Mouse (Mus musculus) frontal cortex, postnatal 10 days (tissue): Measurements from ENCODE around the gene Pdhx.
A peak's percentile ranks its signal among the peaks of the same experiment; 100 is the strongest.

Source experiments
- DNase-seq, 2 experiments: peaks; one replicate each; pipeline ENCODE4 v3.0.0; 2022; ENCODE audit warnings: low spot score in 2 of 2, mixed read lengths in 1 of 2

Gene Pdhx

DNA sequence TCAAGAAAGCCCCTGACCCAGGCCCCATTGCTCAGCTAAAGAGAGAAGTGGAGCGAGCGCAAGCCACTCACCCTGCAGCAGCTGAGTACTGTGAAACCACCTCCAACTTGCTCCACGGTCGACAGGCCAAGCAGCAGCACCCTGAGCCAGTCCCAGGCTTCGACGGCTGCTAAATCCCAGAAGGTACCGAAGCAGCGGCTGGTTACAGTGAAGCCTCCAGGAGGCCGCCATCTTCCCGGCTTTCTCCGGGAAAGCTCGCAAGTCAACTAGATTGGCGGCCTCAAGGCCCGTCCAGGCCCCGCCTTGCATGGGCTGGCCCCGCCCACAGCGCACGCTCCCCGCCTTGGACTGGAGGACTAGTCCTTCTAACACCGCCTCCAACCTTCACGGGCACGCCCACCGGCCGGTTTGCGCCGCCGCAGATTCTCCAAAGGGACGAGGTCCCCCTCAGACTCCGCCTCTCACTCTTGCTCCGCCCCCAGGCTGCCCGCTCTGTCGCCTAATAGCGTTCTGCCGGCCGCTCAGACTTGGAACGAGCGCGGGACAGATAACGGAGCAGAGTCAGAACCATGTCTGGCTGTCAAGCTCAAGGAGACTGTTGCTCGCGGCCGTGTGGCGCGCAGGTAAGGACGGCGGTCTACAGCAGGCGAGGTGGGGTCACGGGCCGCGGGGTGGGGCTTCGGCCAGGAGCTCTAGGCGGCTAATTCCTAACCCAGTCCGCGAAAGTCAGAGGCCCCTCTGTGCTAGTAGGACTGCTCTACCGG lies at the start of gene Pdhx, which contains the start of gene Apip:
Gene Pdhx (minus strand): TSS at position 295 of the 764 bp plus-strand sequence.
Gene Apip (plus strand): TSS at position 457 of the 764 bp plus-strand sequence.
- DNase-seq, result peak; percentile 100

DNA sequence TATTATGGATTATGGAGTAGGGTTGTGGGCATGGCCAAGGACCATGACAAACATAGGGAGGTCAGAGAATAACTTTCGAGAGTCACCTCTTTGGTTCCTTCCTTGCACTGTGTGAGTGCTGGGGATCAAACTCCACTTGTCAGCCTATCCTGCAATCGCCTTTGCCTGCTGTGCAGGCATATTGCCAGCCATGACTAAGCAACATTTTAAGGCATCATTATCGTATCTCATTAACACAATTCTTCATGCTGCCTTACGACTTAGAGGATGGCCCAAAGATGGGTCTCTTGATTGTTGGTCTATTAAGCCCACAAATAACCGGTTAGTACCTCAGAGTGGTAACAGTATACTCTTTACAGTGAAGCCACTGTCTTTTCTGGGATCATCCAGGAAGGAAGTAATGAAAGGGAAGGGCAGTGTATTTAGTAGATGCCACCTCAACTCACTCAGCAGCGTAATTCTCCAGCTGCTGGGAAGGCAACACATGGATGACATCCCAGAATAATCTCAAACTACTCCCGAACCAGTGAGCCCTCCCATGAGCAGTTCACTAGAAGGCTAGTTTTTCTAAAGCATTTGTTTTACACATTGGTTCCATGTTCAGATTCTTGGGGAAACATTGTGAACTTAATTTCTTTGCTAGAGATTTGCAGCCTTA lies 46.0 kb upstream of the Pdhx start:
- no peak for DNase-seq

DNA sequence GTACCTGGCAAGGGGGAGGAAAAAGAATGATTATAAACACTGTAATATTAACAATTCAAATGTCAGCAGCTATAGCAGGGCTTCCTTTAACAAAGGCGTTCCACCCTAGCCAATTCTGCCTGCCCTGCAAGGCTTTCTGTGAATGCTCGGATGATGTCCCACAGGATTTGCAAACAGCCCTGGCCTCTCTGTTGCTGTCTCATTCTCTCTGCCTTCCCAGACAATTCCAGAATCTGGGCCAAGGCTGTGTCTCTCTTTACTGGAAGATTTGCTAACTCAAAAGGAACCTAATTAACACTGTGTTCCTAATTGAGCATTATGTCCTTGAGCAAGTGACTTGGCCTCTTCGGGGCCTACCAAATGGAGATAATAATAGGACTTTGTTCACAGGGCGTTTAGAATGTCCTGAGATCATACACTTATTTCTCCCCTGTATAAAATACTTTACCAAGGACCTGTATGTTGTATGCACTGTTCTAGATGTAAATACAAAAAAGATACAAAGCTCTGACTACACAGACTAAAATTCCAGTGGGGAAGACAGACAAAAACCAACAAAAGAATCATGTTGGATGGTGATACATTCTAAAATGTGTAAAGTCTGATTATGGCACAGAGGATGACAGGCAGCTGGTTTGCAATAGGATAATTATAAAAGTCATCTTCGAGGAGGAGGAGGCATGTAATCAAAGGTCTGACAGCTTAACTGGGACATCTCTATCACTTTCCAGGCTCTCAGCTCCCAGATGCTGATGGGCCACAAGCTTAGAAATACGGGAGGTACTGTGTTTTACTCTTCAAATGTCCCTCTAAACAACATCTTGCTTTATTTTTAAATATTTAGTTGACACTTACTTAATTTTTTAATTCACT lies 45.2 kb upstream of the Pdhx start:
- DNase-seq, result no peak

DNA sequence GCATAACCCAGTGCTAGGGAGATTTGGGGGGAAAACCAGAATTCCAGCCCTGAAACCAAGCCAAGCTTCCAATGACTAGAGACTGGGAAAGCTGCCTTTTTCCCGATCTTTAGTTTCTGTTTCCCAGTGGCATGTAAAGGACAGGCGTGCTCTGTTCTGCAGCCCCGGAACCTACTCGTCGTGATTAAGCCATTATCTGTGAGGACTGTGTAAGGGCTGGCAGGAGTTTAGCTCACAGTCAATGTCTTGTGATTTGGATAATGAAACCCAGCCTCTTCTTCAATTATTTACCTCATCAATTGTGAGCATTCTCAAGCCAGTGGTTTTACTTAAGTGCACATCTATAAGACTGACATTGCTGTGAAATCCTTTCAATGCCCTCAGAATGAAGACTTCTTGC lies 43.9 kb upstream of the Pdhx start:
- no peak for DNase-seq

DNA sequence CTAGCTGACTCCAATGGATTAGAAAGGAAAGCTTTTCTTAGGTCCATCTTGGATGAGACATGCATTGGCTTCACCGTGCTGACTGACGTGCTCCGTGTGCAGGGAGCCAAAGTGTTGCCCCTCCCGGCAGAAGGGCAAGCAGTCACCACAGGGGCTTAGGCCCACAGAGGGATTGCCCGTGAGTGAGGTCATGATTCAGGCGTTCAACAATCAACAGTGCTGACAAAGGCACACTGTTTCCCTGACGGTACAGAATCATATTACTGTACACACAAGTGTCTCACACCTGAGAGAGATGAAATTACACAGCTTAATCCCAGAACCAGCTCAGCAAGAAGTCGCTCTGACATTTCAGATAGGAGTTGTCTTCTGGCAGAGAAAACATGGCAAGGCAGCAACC lies 38.4 kb upstream of the Pdhx start:
- no peak for DNase-seq

DNA sequence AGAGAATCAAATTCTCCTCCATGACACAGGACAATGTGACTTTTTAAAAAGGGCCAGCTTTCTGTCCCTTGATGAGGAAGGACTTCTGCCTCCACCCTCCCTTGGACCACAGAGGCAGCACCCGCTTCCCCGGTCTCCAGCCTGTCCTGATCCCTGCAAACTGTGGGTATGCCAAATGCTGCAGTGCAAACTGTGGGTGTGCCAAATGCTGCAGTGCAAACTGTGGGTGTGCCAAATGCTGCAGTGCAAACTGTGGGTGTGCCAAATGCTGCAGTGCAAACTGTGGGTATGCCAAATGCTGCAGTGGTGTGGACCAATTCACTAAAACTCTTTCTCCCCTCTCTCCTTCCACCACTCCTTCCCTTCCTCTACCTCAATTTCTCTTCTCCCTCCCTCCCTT lies 32.9 kb upstream of the Pdhx start:
- DNase-seq, result no peak

DNA sequence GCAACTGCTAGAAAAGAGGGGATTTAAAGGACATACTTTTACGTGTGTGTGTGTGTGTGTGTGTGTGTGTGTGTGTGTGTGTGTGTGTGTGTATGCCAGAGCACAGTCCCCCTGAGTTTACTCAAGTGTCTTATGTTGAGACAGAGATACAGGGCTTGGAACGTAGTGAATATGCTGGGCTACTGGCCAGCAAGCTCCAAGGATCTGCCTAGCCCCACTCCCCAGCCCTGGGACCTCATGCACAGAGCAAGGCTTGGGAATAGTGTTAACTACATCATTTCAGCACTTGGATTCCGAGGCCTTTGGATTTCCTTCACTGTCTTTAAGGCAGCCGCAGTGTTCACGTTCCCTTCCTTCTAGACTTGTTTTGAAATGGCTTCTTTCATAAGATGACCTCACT lies 29.3 kb upstream of the Pdhx start:
- no peak for DNase-seq

DNA sequence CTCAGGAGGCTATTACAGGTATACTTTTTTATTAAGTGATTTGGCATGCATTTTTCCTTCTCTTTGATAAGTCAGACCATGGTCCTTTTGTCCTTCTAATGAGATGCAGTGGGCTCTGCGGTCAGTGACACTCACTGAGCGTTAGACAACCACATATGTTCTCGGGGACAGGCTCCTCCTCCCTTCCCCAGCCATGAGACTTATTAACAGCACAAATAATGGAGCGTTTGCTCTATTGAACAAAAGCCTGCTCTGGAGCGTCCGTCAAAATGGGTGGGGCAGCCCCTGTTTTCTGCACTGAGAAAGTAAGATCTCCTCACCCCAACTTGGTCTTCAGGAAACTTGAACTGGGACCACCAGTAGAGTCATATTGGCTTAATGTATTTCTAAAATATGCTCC lies 16.2 kb upstream of the Pdhx start:
- DNase-seq, result no peak

DNA sequence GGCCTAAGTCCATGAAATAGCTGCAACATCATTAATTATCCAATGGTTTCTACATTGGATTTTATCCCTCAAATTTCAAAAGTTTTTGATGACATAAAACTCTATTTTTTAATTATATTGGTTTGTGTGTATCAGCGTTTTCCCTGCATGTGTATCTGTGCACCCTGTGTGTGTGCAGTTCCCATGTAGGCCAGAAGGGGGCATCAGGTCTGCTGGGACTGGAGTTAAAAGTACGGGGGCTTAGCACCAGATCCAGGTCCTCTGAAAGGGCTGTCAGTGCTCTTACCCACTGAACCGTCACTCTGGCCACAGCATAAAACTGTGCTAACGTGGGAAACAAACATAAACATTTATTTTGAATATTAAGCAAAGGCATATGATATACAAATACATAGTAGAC lies 14.8 kb upstream of the Pdhx start:
- DNase-seq, result no peak

DNA sequence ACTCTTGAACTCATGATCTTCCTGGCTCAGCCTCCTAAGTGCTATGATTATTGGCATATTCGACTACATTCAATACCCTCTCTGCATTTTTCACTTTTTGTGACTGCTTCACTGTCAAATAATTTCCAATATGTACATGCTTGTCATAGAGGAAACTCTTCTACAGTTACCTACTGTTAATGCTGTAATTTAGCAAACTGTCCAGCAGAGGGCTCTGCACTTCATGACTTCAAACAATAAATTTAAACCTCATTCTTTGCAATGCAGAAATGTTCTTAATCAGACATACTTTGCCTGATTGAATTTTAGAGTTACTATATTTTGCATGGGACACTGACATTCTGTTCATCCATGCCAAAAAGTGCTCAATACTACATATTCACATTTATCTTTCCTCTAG lies 13.1 kb upstream of the Pdhx start:
- no peak for DNase-seq

DNA sequence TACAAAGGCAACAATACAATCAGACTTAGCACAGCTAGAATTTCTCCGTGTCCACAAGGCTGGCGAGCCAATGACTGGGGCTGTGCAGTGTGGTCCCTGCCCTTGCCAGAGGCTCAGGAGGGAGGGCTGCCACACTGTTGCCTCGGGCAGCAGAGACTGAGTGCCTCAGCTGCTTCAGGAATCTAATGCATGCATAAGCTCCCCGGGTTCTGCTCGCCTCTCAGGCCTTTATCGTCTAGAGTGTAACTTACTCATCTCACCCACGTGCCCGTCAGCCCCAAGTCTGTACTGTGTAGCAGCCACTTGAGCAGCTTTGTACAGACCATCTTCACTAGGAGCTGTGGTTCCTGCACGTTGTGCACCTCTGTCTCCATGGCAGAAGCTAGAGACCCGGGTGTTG lies 12.3 kb upstream of the Pdhx start:
- DNase-seq, result no peak

DNA sequence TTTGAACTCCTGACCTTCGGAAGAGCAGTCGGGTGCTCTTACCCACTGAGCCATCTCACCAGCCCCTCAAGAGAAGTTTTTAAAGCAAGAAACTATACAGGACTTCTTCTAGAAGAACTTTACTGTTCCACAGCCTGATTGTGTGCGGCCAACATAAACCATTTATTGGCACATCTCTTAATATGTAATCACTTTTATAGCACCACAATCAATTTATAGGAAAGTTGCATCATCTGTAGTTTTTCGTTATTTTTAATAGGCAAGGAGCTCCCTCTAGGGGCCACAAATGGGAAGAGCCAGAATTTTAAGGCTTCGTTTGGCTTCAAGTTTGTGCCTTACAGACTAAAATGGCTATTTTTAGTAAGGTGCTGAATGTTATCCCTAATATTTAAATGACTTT lies 11.1 kb upstream of the Pdhx start:
- DNase-seq, result no peak

DNA sequence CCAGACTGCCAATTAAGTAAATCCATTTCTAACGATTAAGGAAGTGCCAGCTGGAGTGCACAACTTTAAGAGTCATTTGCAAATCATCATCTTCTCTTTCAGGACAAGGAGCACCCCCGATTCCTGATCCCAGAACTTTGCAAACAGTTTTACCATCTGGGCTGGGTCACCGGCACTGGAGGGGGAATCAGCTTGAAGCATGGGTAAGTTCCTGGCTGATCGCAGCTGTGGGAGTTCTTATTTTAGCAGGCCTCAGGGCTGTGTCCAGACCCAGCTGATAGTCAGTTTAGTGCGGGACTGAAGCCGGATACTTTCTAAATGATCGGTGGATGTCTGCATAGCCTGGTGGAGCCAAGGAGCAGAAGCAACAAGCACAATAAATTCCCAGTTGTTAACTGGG lies 9.5 kb upstream of the Pdhx start:
- no peak for DNase-seq

DNA sequence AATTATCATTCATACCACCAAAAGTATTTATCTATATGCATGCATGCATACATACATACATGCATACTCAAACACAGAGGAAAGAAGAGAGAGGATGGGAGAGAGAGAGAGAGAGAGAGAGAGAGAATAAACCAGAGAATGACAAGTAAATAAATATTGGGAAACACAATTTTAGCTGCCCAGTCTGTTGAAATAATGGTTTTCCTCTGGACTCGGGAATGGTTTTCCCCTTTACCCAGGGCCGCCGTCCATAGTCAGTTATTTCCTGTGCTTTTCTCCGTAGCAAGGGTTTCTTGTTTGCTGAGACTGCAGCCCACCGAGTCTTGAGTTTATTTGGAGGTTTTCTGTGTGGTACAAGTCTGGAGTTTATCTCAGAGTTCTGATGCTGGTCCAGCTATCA lies 8.4 kb upstream of the Pdhx start:
- no peak for DNase-seq

DNA sequence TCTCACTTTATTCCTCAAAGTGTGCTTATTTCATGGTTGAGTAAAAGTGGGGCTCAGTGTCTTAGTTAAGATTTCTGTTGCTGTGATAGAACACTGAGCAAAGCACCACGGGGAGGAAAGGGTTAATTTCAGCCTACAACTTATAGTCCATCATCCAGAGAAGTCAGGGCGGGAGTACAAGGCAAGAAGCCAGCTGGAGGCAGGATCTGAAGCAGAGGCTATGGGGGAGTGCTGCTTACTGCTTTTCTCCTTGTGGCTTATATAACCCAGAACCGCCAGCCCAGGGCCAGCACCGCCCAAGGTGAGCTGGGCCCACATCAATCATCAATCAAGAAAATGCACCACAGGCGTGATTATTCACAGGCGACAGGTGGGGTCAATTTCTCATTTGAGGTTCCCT lies 7.8 kb upstream of the Pdhx start:
- DNase-seq, result no peak

DNA sequence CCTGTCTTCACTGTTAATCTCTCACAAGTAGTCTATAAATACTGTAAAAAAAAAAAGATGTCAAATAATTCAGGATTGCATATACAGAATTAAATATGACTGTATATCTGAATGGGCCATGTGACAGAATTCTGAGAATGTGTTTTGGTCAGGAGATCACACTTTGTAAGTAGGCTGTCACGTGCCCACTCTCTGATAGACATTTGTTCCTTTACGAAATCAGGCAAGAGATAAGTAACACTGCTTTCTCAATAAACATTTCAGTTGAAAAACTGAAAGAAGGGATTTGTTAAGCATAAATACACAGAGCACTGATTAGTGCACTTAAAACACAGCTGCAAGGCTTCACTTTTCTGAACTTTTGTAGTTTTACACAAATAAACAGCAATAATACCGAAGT lies 2.7 kb downstream of the Pdhx start:
- DNase-seq, result no peak

DNA sequence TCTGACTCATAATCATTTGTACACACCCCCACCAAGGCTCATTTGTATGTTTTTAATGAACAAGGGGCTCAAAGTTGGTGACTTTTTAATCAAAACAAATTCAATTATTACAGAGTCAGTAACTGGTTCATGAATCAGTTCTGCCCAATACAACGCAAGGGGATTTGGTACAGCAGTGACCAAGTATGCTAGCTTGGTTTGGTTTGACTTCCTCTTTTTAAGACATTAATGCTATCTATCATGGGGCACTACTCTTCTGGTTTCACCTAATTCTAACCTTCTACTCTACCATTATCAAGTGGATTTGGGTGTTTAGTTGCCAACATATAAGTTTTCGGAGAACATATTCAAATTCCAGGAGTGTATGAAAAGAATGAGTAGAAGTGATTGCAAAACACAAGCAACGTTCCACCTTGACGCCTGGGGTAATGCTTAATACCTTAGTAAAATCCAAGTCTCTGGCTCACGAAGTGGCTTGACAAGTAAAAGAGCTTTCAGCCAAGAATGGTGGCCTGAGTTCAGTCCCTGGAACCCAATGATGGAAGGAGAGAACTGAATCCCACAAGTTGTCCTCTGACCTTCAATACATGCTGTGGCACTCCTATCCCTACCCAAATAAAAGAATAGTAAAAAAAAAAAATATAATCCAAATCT lies 3.4 kb downstream of the Pdhx start:
- no peak for DNase-seq

DNA sequence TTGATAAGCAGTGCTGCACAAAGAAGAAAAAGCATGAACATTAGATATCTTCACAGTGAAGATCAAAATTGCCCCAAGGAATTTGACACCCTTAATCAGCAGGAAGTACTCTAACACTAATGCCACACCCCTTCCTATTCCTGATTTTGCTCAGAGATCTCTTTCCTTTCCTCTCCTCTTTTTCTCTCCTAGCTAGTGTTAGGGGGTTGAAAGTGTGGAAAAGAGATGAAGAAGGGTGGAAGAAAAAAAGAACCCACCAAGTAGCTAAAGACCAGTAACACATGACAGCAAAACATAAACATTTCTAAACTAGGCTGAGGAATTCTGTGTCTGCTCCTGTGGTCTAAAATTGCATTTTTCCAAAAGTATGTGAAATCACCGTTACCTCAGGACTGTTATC lies 4.7 kb downstream of the Pdhx start:
- DNase-seq, result no peak

DNA sequence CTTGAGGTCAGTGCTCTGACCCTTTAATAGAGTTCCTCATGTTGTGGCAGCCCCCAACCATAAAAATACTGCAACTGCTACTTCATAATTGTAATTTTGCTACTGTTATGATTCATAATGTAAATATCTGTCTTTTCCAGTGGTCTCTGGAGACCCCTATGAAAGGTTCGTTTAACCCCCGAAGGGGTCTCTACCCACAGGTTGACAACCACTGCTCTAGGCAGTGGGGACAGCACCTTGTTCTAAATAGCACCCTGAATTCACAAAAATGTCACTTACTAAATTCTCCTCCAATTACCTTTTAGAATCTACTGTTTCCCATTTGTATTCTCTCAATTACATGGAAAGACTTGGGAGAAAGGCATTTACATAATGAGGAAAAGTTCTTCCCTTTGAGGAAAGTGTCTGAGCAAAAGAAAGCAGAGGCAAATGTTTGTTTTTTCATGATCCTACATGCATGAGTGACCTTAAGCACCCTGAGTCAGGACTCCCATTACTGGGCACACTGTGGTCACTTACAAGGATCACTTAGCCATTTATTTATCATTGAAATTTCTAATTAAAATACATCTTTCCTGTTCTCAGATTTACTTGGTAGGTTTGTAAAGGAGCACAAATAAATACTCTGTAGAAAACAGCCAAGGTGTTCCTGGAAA lies 5.6 kb downstream of the Pdhx start:
- no peak for DNase-seq

DNA sequence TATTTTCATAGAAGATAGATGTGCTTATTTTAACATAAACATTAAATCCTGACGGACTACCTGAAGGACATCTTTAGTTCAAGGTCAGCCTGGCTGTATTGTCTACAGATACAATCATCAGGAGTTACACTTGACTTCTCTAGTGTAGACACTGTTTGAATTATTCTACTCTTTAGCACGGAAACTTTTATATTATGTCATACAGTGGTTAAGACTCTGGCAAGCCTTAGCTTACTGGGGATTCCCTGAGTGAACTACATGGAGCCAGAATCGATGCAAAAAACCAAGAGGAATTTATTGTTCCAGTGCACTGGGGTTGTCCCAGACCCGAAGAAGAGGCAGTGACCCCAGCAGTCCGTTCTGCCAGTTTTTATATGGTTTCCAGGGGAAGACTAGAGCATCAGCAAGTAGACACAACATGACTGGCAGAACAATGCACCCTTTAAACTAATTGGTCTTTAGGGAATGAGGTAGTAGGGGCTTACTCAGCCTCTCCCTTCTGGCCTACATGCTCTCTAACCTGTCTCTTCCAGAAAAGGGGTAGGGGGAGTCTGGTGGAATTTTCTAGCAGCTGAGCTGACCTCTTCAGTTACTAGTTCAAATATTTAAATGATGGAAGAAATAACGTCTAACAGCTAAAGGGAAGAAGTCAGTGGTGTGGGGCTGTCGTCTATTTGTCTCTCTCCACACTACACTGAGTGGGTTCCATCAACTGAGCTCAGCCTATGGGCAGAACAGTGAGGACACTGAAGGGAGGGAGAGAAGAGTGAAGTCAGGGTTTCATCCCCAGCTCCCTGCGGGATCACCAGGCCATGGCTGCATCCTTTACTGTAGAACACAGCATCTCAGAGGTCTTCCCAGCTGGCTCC lies 6.4 kb downstream of the Pdhx start:
- no peak for DNase-seq

DNA sequence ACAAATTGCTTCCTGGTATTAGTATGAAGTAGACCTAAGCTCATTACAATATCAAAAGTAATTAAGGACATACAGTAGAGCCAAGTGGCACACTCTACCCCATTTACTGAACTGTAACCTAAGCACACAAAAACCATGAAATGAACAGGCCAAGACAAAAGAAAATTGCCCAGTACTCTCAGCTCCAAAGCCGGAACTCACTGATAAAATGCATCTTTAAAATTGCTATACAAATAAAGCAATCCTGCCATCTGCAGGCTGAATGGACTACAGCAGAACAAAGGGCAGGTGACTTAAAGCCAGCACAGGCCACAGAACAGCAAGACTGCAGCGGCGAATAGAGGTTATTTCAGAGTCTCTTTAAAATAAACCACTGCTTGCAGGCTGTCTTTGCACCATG lies 10.4 kb downstream of the Pdhx start:
- DNase-seq, result no peak
